Mouse (Mus musculus) left cerebral cortex, adult 6 months (tissue): ENCODE results near the gene Ms4a8a. TPM values are rescaled to one million over a fixed set of nuclear protein-coding genes. Genes with fewer than 3 reads are reported as not detected.

Experiments
- long read RNA-seq, 2 experiments: library from polyadenylated mRNA; unstranded; transcript quantifications; one replicate each; pipeline ENCODE4 v2.0.0; 2019 to 2020
- polyA plus RNA-seq: library from polyadenylated mRNA; unstranded; fragments of <200 nt; fragmentation: Nextera tagmentation; gene quantifications from 2 replicates; pipeline ENCODE4 v1.2.3, GENCODE M21; 2021

Ms4a8a gene
- polyA plus RNA-seq: not detected in 2 replicates
- long read RNA-seq, experiment 1: 0 reads
- long read RNA-seq, experiment 2: 0 reads

DNA sequence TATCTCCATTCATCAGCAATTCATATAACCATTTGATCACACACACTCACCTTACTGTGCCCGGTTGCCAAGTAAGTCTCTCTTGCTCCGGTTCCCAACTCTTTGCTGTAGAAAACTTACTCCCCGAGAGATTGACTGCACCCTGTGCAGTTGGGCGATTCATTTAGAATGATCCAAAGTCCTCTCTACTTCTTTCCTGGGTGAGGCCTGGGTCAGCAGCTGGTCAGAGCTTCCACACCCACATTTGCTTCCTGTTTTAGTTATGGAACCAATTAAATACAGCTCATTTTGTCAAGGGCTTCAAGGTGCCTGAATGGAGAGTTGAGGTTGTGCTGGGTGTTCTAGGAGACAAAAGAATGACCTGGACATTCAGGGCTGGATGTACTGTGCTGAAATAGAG lies at the start of gene Ms4a8a:
Gene Ms4a8a (minus strand): TSS at position 169 of the 400 bp plus-strand sequence.

GRCm38 (mm10) chr19:11017891-11018290 lies 63.0 kb downstream of the Ms4a8a start, which contains the start of gene Ms4a18:
Ms4a18 (minus strand) TSS chr19:11018031.

Other genes starting within 250 kb of the Ms4a8a start
- gene Slc15a3, start 241.4 kb downstream of the Ms4a8a start, polyA plus RNA-seq: 0.23 and 0.29 TPM in 2 replicates
- gene Tmem132a, start 211.2 kb downstream of the Ms4a8a start, polyA plus RNA-seq: 51.6 and 71.8 TPM in 2 replicates
- 48.6 and 51.7 TPM in 2 replicates for gene Tmem109, start 199.1 kb downstream of the Ms4a8a start, polyA plus RNA-seq
- 23.9 and 65.3 TPM in 2 replicates for gene Prpf19, start 185.9 kb downstream of the Ms4a8a start, polyA plus RNA-seq
- gene Zp1, start 160.5 kb downstream of the Ms4a8a start, polyA plus RNA-seq: not detected in 2 replicates
- 0.05 TPM in 1 of 2 replicates, not detected in the other for gene Ptgdr2, start 143.9 kb downstream of the Ms4a8a start, polyA plus RNA-seq
- 4.8 and 6.0 TPM in 2 replicates for gene Ccdc86, start 131.8 kb downstream of the Ms4a8a start, polyA plus RNA-seq
- not detected in 2 replicates for gene Ms4a10, start 106.4 kb downstream of the Ms4a8a start, polyA plus RNA-seq
- not detected in 2 replicates for gene Ms4a15, start 87.9 kb downstream of the Ms4a8a start, polyA plus RNA-seq
- not detected in 2 replicates for gene Ms4a18, start 63.1 kb downstream of the Ms4a8a start, polyA plus RNA-seq
- gene 1700017D01Rik, start 49.8 kb upstream of the Ms4a8a start, polyA plus RNA-seq: not detected in 2 replicates
- gene 1700025F22Rik, start 84.2 kb upstream of the Ms4a8a start, polyA plus RNA-seq: not detected in 2 replicates
- gene Ms4a13, start 115.6 kb upstream of the Ms4a8a start, polyA plus RNA-seq: not detected in 2 replicates
- gene Ms4a12, start 151.3 kb upstream of the Ms4a8a start, polyA plus RNA-seq: not detected in 2 replicates
- not detected in 2 replicates for gene Ms4a1, start 185.1 kb upstream of the Ms4a8a start, polyA plus RNA-seq
- gene Ms4a5, start 202.8 kb upstream of the Ms4a8a start, polyA plus RNA-seq: not detected in 2 replicates
- not detected in 2 replicates for gene Ms4a14, start 233.4 kb upstream of the Ms4a8a start, polyA plus RNA-seq